Mouse (Mus musculus) midbrain, postnatal 0 days (tissue): ENCODE results near the gene Slc29a2. TPM values are rescaled to one million over a fixed set of nuclear protein-coding genes. Genes with fewer than 3 reads are reported as not detected.
"Not testable (repeated sequence)": the region's sequence is repeated elsewhere in the genome, so short reads cannot be mapped to it uniquely, and the experiment has no call there.

Experiments used
- ATAC-seq: fragments of 200-750 bp; cut with Nextera tagmentation; 2 replicates; pipeline ENCODE4 v1.8.0; 2017; ENCODE audit warnings: moderate number of reproducible peaks, mild to moderate bottlenecking, moderate TSS enrichment, moderate library complexity; ENCODE audit not compliant: low FRiP score
- DNase-seq: peaks from one replicate; pipeline ENCODE4 v3.0.0-alpha.2; 2015; ENCODE audit warnings: low spot score
- H3K27ac ChIP-seq: fragments of 300-500 bp; sonication (generic); 2 replicates; pipeline ENCODE4 v1.5.1; 2014; ENCODE audit warnings: low read depth, mild to moderate bottlenecking, low read length, mixed read lengths
- H3K27me3 ChIP-seq: fragments of 300-500 bp; sonication (generic); 2 replicates; pipeline ENCODE4 v1.6.1; 2014; ENCODE audit warnings: low read length, control low read depth, mixed read lengths; ENCODE audit not compliant: insufficient read depth
- H3K36me3 ChIP-seq: fragments of 300-500 bp; sonication (generic); 2 replicates; pipeline ENCODE4 v1.6.1; 2014; ENCODE audit warnings: low read length, control low read depth, mixed read lengths; ENCODE audit not compliant: insufficient read depth
- H3K4me1 ChIP-seq: fragments of 300-500 bp; sonication (generic); 2 replicates; pipeline ENCODE4 v1.6.1; 2014; ENCODE audit warnings: mild to moderate bottlenecking, control low read depth, antibody characterized with exemption, low read length, mixed read lengths; ENCODE audit not compliant: insufficient read depth
- H3K4me2 ChIP-seq: fragments of 300-500 bp; sonication (generic); 2 replicates; pipeline ENCODE4 v1.6.1; 2014; ENCODE audit warnings: low read depth, mild to moderate bottlenecking, low read length, mixed read lengths; ENCODE audit not compliant: poor library complexity, severe bottlenecking
- H3K4me3 ChIP-seq: fragments of 300-500 bp; sonication (generic); 2 replicates; pipeline ENCODE4 v1.5.1; 2014; ENCODE audit warnings: low read depth, mild to moderate bottlenecking, low read length, moderate library complexity
- H3K9ac ChIP-seq: fragments of 300-500 bp; sonication (generic); replicated peaks from 2 replicates; pipeline ENCODE4 v1.6.1; 2014; ENCODE audit warnings: mild to moderate bottlenecking, low read length, moderate library complexity, mixed read lengths; ENCODE audit not compliant: poor library complexity, severe bottlenecking
- H3K9me3 ChIP-seq: fragments of 300-500 bp; sonication (generic); 2 replicates; pipeline ENCODE4 v1.6.1; 2016; ENCODE audit warnings: low read length, control low read depth
- CTCF ChIP-seq: IDR thresholded peaks from 2 replicates; pipeline ENCODE4 v1.5.1; 2016; ENCODE audit warnings: antibody characterized with exemption, mild to moderate bottlenecking
- WGBS: fragments of 180-500 bp; shearing (Covaris S2); extraction: QIAGEN DNeasy Blood & Tissue Kit; methylation state at CpG from one replicate; pipeline ENCODE4 v1.1.7; 2014; 5-methylcytosine and 5-hydroxymethylcytosine counted together
- polyA plus RNA-seq: library from polyadenylated mRNA; unstranded; fragments of >200 nt; fragmentation: Nextera tagmentation; extraction: Ambion mirVana; gene quantifications from 2 replicates; pipeline ENCODE4 v1.2.1, GENCODE M21; 2015
- total RNA-seq: library from RNA; depleted of rRNA; stranded (reverse); fragments of >200 nt; gene quantifications from 2 replicates; pipeline ENCODE4 v1.2.3, GENCODE M21; 2014

The Slc29a2 gene
- total and polyA plus RNA-seq, 2 experiments from 2014 or later, result 19.1 to 30.2 TPM

DNA sequence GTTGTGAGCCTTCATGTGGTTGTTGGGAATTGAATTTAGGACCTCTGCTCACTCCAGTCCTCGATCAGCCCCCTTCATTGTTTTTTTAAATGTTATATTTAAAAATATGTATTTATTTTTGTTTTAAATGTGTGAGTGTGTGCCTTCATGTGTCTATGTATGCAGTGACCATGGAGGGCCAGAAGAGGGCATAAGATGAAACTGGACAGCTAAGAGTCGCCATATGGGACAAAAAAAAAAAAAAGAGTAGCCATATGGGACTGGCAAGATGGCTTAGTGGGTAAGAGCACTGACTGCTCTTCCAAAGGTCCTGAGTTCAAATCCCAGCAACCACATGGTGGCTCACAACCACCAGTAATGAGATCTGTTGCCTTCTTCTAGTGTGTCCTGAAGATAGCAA lies 20.0 kb upstream of the Slc29a2 start:
- not testable (repeated sequence) for H3K4me3 ChIP-seq, H3K9ac ChIP-seq, H3K27me3 ChIP-seq, H3K4me2 ChIP-seq, H3K36me3 ChIP-seq, H3K9me3 ChIP-seq, ATAC-seq, H3K27ac ChIP-seq, DNase-seq
- peak; percentile 45 for TF ChIP-seq CTCF
- WGBS, result 62% methylated on average over 2 of the region's 2 CpGs
- peaks cover 23% of the 10 kb centered on the region for H3K4me1 ChIP-seq

- Histone ChIP-seq H3K9me3 (no peaks in the 10 kb centered on the region), H3K4me1 (peaks cover 10% of the 10 kb centered on the region), H3K4me3 (no peak overlapping the region), H3K36me3 (no peaks in the 10 kb centered on the region), H3K27me3 (no peaks in the 10 kb centered on the region), H3K9ac (no peak overlapping the region), H3K27ac (no peak overlapping the region), H3K4me2 (no peak overlapping the region)
- no peak for TF ChIP-seq CTCF
- DNase-seq, result no peak
- 63% methylated on average over 4 of the region's 4 CpGs for WGBS
- no peak for ATAC-seq
These were observed 18.7 kb upstream of the Slc29a2 start for GRCm38 (mm10) chr19:5004925-5005324.

DNA sequence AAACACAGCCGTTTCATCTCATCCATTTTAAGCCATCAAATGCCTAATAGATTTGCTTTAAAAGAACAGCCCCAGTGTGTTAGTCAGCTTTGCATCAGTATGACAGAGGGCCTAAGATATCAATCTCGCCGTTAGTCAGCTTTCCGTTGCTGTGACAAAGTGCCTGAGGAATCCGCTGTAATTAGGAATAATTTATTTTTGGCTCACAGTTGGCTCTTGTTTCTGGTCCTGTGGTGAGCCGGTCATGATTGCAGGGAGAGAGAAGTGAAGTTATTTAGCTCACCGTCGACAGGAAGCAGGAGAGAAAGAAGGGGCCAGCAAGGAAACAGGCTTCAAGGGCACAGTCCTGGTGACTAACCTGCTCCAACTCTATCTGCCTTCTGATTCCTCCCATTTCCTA lies 10.5 kb upstream of the Slc29a2 start:
- Histone ChIP-seq H3K27ac (no peak overlapping the region), H3K4me1 (no peaks in the 10 kb centered on the region), H3K27me3 (no peaks in the 10 kb centered on the region; the same call in 1 of the 2 replicates), H3K4me3 (no peak overlapping the region), H3K4me2 (no peak overlapping the region), H3K9ac (no peak overlapping the region), H3K36me3 (no peaks in the 10 kb centered on the region), H3K9me3 (no peaks in the 10 kb centered on the region)
- WGBS, result 71% methylated on average over 8 of the region's 8 CpGs
- no peak for TF ChIP-seq CTCF
- ATAC-seq (no peak), DNase-seq (no peak)

GRCm38 (mm10) chr19:5014961-5015398 lies 8.7 kb upstream of the Slc29a2 start:
- no peak overlapping the region for H3K4me2 ChIP-seq
- TF ChIP-seq CTCF, result peak; percentile 70
- H3K27me3 ChIP-seq, result no peaks in the 10 kb centered on the region; the same call in 1 of the 2 replicates
- no peak overlapping the region for H3K9ac ChIP-seq
- no peaks in the 10 kb centered on the region for H3K36me3 ChIP-seq
- no peaks in the 10 kb centered on the region for H3K4me1 ChIP-seq
- no peak for ATAC-seq
- 12% methylated on average over 8 of the region's 8 CpGs for WGBS
- H3K27ac ChIP-seq, result no peak overlapping the region
- peak; percentile 49 for DNase-seq
- H3K9me3 ChIP-seq, result no peaks in the 10 kb centered on the region
- no peak overlapping the region for H3K4me3 ChIP-seq

DNA sequence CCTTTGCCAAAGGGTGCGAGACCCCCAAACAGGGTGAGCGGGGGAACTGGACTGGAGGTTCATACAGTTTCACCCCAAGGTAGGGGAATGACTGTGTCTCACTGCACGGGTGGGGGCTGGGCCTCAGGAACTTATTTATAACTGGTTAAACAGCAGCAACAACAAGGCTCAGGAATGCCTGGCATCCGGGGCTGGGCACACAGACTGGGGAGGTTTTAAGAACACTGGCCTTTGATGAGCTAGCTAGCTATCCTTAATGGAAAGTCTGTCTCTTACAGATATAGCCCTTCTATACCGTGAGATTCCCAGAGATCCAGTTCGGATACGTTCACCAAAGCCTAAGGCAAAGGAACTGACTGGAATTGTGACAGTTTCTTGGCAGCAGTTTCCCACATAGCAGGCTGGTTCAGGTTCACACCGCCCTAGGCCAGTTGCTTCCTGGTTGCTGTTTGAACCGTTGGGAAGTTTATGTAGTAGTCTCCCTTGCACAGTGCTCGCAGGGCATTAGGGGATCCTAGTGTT lies 7.4 kb upstream of the Slc29a2 start:
- Histone ChIP-seq H3K4me2 (no peak overlapping the region), H3K4me3 (no peak overlapping the region), H3K36me3 (no peaks in the 10 kb centered on the region), H3K9ac (no peak overlapping the region), H3K27ac (no peak overlapping the region), H3K9me3 (no peaks in the 10 kb centered on the region), H3K27me3 (no peaks in the 10 kb centered on the region; the same call in 1 of the 2 replicates), H3K4me1 (no peaks in the 10 kb centered on the region)
- WGBS, result 45% methylated on average over 10 of the region's 10 CpGs
- no peak for DNase-seq
- no peak for ATAC-seq
- no peak for TF ChIP-seq CTCF

GRCm38 (mm10) chr19:5016782-5017181 lies 6.9 kb upstream of the Slc29a2 start:
- ATAC-seq, result no peak
- Histone ChIP-seq H3K4me3 (no peak overlapping the region), H3K27me3 (no peaks in the 10 kb centered on the region; the same call in 1 of the 2 replicates), H3K36me3 (no peaks in the 10 kb centered on the region), H3K9me3 (no peaks in the 10 kb centered on the region), H3K27ac (no peak overlapping the region), H3K4me1 (no peaks in the 10 kb centered on the region), H3K9ac (no peak overlapping the region), H3K4me2 (no peak overlapping the region)
- 16% methylated on average over 12 of the region's 12 CpGs for WGBS
- DNase-seq, result peak; percentile 70
- TF ChIP-seq CTCF, result peak; percentile 86
